Mouse (Mus musculus) forelimb bud, embryonic 11.5 days (tissue): ENCODE measurements around the gene 4933427I04Rik.

Experiments used
- DNase-seq: peaks from one replicate; pipeline ENCODE4 v3.0.0-alpha.2; 2012; ENCODE audit warnings: low read depth, low spot score

Gene 4933427I04Rik

DNA sequence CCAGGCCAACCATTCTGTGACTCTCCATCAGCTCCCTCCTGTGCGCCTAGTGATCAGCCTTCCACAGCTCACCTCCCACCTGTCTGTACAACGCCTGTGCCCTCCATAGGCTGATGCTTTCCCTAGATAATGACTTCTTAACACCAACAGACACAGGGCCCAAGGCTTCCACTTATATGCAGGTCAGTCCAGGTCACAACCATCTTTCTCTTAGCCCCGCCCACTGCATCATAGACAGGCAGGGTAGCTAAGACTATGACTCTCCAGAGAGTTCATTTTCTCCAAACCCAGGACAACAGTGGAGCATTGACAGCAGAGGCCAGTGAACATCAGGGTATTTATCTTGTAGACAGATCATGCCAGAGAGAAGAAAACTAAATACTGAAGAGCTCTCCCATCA, at the start of gene 4933427I04Rik:
4933427I04Rik (plus strand) TSS at position 301 of the 400 bp plus-strand sequence.
- DNase-seq: no peak

DNA sequence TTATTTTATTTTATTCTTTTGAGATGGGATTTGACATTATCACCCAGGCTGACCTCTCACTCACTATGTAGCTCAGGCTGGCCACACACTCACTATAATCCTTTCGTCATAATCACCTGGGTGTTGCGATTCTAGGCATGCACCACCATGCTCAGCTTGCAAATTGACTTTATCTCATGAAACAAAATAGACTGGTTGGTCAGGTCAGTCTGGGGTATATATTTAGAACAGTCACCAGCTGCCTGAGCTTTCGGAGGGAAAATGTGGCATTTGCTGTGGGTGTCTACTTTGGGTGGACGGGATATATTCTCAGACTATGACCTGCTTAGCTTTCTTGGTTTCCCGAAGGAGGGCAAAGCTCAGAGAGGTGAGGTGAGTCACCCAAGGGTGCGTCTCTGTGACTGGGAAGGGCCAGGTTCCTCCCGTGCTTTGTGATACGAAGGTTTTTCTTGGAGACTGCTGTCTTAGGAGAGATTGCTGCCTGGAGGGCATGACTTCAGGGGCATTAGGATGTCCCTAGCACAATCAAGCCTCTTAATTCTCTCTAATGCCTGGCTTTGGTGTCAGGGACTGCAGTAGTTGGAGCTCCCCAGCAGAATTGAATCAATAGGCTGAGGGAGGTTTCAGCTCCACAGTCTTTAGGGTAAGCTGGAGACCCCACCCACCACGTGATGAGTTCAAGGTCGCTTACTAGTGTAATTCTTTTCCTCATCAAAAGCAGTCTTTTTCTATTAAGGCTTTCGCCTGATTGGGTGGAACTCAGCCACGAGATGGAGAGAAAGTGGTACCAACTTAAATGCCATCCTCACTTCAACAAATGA, 48.8 kb upstream of the 4933427I04Rik start:
- no peak for DNase-seq

DNA sequence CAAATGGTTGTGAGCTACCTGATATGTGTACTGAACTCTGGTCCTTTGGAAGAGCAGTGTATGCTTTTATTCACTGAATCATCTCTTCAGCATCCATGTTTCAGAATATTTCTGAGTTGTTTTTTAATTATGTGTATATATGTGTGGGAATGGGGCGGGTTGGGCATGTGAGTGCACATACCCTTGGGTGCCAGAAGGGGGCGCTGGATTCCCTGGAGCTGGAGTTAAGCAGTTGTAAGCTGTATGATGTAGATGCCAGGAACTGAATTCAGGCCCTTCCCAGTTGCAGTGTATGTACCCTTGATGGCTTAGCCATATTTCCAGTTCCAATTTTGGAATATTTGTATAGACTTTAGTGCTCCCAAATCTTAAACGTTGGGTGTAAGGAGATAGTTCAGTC, 47.0 kb upstream of the 4933427I04Rik start:
- DNase-seq: no peak

DNA sequence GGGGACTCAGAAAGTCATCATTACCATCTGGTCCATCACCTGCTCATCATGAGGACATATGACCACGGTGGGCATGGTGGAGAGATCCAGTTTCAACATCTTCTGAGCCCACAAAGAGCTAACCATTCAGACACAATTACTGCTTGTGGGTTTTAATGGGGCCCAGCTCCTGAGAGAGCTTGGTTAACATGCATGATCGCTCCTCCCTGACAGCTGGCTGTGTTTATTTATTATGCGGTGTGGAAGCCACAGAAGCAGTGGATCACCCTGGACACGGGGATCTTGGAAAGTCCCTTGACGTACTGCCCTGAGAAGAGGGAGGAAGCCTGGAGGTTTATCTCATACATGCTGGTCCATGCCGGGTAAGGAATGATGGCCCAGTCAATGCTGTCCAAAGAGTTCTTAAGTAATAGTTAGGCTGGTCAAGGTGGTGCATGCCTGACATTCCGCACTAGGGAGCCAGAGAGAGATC, 45.4 kb upstream of the 4933427I04Rik start:
- DNase-seq: no peak

DNA sequence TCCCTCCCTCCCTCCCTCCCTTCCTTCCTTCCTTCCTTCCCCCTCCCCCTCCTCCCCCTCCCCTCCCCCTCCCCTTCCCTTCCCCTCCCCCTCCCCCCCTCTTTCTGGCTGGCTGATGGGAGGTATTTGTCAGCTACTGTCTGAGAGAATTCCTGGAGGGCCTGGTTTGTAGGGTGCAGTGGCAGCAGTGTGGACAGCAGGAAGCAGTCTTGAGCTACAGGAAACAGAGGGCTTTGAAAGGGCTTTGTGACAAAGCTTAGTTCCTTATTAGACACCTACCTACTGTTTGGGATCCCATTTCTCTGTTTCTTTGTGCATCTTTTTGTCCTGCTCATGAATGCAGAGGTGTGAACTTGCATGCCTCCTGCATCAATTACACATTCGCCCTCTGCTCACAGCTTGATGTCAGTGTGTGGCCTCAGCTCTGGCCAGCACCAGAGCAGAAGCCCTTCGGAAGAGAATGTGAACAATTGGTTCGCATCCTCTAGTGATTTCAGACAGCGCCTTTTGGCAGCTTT, 40.3 kb upstream of the 4933427I04Rik start:
- peak; percentile 1 for DNase-seq

DNA sequence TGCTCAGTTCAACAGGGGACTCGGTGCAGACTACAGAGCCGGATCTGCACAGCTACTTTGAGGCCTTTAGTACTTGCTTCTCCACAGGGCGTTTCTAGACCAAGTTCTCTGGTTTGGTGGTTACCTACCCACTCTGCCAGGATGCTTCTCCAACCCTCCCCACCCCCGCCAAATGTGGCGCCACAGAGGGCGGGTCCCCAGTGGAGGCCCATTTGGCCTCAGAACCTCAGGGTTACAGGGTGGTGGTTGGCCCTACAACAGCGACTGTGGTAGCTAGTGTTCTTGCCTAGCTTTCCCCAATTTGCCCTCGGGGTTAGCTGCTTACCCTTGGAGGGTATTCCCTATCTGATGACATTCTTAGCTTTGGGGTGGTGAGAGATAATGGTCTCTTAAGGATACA, 17.4 kb upstream of the 4933427I04Rik start:
- DNase-seq: no peak

DNA sequence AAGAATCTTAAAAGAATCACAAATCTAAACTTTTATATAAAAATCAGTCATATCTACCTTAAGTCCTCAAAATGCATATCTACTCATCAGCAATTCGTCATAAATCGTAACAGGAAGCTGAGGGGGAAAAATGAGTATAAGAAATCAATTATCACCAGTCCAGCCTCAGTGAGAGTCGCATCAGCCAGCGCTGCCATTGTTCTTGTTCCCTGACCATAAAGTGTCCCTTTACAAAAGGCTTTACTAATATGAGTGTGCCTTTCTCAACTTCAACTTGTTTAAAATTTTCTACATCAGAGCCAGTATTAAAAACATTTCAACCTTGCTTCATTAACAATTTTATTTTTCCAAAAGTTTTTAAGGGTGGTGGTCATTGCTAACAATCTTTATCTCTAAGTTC, 2.6 kb upstream of the 4933427I04Rik start:
- no peak for DNase-seq

DNA sequence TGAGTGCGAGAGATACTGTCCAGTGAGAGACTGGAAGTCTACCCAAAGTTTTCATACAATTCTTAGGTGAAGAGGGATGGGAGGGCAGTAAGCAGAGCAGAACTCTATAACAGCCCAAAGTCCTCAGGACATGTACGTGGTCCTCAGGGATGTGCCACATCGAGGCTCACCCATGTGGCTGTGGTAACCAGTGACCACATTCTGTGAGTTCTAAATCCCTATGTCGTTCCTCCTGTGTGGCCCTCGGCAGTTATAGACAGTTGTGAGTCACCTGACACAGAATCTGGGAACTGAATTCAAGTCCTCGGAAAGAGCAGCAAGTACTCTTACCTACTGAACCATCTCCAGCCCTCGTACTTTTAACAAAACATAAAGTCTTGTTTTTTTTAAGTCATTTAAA, 1.4 kb upstream of the 4933427I04Rik start:
- no peak for DNase-seq

DNA sequence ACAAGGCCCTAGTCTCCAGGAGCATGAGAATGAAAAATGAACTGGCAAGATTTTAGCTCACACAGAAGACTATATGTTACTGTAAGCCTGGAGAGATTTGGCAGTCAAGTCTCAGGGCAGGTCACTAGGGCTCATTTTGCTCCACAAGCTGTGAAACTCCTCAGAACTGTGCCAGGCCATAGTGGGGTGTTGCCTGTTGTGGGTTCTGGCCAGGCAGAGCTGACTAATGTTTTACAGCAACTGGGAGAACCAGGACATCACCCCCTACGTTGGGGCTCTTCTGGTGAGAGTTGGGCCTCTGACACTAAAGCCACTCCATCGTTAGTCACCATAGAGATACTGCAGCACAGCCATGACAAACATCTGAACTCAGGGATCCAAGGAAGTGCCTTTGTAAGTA, 324 bp downstream of the 4933427I04Rik start:
- no peak for DNase-seq

DNA sequence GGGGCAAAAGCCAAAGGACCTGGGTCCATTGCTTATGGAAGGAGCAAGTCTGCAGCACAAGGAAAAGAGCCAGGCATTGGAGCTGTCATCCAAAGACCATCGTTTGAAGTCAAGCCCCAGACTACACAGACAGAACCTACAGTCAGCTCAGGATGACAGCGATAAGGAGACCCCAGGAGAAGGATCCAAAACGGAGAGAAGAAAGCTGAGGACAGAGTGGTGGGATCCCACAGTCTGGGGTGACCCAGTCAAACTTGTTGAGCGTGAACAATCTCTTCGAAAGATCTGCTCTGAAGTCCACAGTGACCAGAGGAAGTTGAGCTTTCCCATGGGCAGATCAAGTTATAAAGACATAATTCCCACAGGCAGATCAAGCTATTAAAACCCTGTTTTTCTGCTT, 1.1 kb downstream of the 4933427I04Rik start:
- no peak for DNase-seq

DNA sequence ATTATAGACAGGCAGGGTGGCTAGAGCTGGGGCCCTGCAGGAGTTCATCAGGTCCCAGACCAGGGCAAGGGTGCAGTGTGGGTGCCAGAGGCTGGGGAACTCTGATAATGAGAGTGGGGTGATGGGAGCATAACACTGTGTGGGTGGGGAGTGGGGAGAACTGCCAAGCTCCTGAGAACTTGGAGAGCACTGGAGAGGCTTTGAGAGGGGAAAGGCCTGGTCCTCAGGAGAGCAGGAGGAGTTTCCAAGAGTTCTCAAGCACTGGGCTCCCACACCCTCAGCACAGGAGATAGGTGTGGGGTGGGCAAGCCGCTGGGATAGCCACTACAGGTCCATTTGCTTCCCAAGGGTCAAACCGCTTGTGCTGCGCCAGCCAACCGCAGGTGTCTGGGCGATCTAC, 34.2 kb downstream of the 4933427I04Rik start:
- DNase-seq: no peak

DNA sequence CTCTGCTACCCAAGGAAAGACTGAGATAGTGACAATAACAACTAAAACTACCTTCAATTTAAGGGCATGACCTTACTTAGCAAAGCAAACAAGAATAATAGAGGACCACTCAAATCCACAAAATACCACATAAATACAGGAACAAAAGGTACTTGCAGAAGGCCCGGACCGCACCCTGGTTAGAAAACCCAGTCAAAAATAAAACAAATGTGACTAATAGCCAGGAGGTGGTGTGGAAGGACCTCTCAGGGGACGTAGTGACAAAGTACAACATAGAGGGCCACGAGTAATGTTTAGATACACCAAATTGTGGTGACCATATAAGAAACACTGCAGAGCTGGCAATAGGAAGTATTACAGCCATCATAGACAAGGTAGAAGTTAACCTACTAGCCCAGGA, 34.8 kb downstream of the 4933427I04Rik start:
- no peak for DNase-seq

DNA sequence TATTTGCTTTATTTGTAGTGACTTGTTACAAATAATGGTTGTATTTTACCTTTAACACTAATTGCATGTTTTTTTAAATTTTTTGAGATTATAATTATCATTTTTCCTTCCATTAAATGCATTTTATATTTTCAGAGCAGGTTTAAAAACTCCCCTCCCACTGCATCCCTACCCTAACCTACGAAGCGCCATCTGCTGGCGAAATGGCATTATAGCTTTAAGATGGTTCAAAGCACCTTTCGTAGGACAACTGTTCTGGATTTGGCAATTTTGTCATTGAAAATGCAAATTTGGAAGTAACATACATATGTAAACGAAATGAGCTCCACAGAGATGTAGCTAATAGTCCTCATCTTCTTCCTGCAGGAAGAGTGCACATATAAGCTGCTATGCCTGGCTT, 39.2 kb downstream of the 4933427I04Rik start:
- DNase-seq: peak; percentile 48

DNA sequence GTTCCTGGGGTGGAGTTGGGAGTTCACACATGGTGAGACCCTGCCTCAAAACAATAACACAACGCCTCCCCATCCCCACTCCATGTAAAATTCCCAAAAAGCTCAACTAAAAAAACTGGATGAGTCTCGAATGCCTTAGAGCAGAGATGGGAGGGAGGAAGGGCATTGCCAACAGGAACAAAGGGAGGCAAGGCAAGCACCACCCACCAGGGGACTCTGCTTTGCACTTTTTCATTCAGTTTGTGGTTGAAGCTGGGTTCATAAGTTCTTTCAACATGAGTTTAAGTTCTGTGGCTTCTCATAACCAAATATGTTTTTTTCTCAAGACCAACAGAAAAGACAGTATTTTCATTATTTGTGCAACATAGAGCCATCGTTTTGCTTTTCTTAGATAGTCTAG, 44.0 kb downstream of the 4933427I04Rik start:
- no peak for DNase-seq

DNA sequence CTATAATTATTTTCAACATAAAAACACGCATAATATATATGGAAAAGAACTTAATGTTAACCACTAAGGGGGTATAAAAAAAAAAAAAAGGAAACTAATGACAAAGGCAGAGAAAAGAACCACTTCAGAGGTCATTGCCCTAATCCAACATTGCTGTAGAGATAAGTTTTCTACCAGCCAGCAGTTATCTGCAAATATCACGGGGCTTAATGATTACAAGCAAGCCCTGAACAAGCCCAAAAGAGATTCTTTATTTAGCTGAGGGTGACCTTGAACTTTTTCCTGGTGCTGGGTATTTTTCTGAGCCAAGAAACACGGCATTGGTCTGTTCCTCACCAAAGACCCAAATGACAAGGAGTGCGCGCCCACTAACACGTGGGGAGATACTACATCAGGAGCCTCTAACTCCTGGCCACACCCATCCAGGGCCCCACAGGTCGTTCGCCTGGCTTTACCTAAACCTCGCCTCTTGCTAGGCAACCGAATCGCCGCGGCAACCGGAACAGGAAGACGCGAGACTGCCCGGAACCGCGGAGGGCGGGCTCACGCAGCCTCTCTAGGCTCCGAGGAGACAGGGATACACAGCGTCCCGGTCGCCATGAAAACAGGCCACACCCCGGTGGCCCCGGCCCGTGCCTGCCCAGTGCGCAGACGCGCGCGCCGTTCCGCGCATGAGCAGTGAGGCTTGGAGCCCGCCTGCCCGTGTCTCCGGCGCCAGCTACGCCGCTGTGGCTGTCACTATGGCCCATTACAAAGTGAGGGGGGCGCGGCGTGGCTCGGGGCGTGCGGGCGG, 45.0 kb downstream of the 4933427I04Rik start, which contains the start of gene Mycbp:
Mycbp (plus strand) TSS at position 500 of the 793 bp plus-strand sequence.
- DNase-seq: peak; percentile 97

DNA sequence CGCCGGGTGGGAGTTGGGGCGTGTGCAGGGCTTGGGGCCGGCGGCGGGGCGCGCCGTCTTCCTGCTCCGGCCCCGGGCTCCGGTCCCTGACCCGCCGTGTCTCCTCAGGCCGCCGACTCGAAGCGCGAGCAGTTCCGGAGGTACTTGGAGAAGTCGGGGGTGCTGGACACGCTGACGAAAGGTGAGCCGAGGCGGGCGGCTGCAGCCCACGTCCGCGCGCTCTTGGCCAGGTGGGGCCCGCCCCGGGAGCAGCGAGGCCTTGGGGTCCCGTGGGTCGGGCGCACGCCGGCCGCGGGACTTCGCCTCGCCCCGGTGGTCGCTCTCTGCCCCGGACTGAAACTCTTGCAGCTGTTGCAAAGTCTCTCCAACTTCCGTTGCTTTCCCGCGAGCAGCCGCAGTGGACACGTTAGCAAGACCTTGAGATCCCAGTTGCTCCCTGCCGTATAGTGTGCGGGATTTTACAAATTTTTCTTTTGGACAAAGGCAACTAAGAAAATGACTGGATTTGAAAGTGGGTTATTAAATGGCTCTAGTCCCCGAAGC, 45.7 kb downstream of the 4933427I04Rik start:
- peak; percentile 31 for DNase-seq

DNA sequence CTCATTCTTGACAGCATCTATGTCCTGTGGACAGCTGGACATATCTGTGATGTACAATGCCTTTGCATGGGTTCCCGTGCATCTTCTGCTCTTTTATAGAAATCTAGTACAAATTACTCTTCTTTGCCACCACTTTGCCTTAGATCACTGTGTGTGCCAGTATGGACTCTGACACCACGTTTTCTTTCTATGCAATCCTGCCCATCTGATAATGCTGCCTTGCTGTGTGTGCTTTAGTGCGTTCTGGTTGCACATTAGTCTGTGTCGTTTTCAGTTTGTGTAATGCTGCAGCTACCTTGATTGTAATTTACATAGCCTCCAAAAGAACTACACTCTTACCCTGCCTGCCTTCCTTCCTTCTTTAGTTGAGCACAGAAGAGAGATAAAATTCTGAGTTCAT, 52.0 kb downstream of the 4933427I04Rik start:
- no peak for DNase-seq

DNA sequence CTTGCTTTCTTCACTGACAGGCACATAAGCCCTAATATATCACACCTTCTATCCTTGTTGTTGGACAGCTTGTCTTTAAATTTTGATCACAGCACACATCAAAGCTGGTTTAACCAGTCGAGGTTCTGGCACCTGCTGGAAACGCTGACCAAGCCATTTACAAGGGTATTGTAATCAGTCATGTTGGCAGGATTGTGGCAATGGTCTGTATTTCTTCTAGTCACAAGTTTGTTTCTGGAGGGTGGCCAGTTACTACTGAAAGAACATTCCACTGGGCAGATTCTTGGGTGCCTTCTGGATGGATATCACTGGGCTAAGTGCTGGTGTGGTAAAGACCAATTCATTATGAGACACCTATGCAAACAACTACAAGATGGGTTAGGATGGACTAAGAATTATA, 53.0 kb downstream of the 4933427I04Rik start:
- DNase-seq: no peak
